Mouse (Mus musculus): ENCODE measurements around the gene Cpe. TPM values are rescaled to one million over a fixed set of nuclear protein-coding genes. Genes with fewer than 3 reads are reported as not detected.
"Not testable (repeated sequence)": the region's sequence is repeated elsewhere in the genome, so short reads cannot be mapped to it uniquely, and the experiment has no call there.

Cpe gene
- polyA plus RNA-seq, 1 experiment from 2014 or later = 470 TPM

GRCm38 (mm10) chr8:64688741-64689140 is 4.1 kb downstream of the Cpe start:
- peaks cover 28% of the 10 kb centered on the region for H3K4me1 ChIP-seq (replicated peaks; ENCODE audit: control insufficient read depth, insufficient read depth, low read length)
- no peaks in the 10 kb centered on the region for H3K27me3 ChIP-seq (replicated peaks; ENCODE audit: control insufficient read depth, insufficient read depth, low read length)
- no peak overlapping the region for H3K4me2 ChIP-seq (ENCODE audit: low read length)
- no peaks in the 10 kb centered on the region for H3K36me3 ChIP-seq (ENCODE audit: control insufficient read depth, insufficient read depth)
- H3K9ac ChIP-seq (replicated peaks; ENCODE audit: low read depth, low read length) = no peak overlapping the region
- WGBS = 39% methylated on average over 4 of the region's 4 CpGs
- ATAC-seq = no peak
- no peaks in the 10 kb centered on the region for H3K9me3 ChIP-seq (ENCODE audit: control insufficient read depth, low read length)
- H3K4me3 ChIP-seq (replicated peaks; ENCODE audit: low read length) = no peak overlapping the region
- H3K27ac ChIP-seq (ENCODE audit: low read length) = no peak overlapping the region

- Histone ChIP-seq H3K4me3 (replicated peaks; ENCODE audit: low read length) (no peak overlapping the region), H3K4me1 (replicated peaks; ENCODE audit: control insufficient read depth, insufficient read depth, low read length) (peaks cover 27% of the 10 kb centered on the region), H3K36me3 (ENCODE audit: control insufficient read depth, insufficient read depth) (no peaks in the 10 kb centered on the region), H3K9ac (replicated peaks; ENCODE audit: low read depth, low read length) (no peak overlapping the region), H3K4me2 (ENCODE audit: low read length) (no peak overlapping the region), H3K27me3 (replicated peaks; ENCODE audit: control insufficient read depth, insufficient read depth, low read length) (no peaks in the 10 kb centered on the region), H3K9me3 (ENCODE audit: control insufficient read depth, low read length) (no peaks in the 10 kb centered on the region), H3K27ac (ENCODE audit: low read length) (no peak overlapping the region)
- WGBS = 62% methylated on average over 3 of the region's 3 CpGs
- ATAC-seq = no peak
Observed at GRCm38 (mm10) chr8:64688161-64688560, 4.7 kb downstream of the Cpe start.

- Histone ChIP-seq H3K9me3 (ENCODE audit: control insufficient read depth, low read length) (no peaks in the 10 kb centered on the region), H3K4me1 (replicated peaks; ENCODE audit: control insufficient read depth, insufficient read depth, low read length) (peaks cover 3% of the 10 kb centered on the region; the same call in 1 of the 2 replicates), H3K9ac (replicated peaks; ENCODE audit: low read depth, low read length) (no peak overlapping the region), H3K27ac (ENCODE audit: low read length) (no peak overlapping the region), H3K36me3 (ENCODE audit: control insufficient read depth, insufficient read depth) (no peaks in the 10 kb centered on the region), H3K4me2 (ENCODE audit: low read length) (no peak overlapping the region), H3K27me3 (replicated peaks; ENCODE audit: control insufficient read depth, insufficient read depth, low read length) (no peaks in the 10 kb centered on the region), H3K4me3 (replicated peaks; ENCODE audit: low read length) (no peak overlapping the region)
- ATAC-seq = no peak
- WGBS = 77% methylated on average over 3 of the region's 3 CpGs
Observed at GRCm38 (mm10) chr8:64682501-64682900, 10.4 kb downstream of the Cpe start.

GRCm38 (mm10) chr8:64676381-64676780 is 16.5 kb downstream of the Cpe start:
- whole genome bisulfite sequencing = 76% methylated on average over 2 of the region's 2 CpGs
- no peak overlapping the region for H3K4me2 ChIP-seq (ENCODE audit: low read length)
- peaks cover 3% of the 10 kb centered on the region; the same call in 1 of the 2 replicates for H3K9me3 ChIP-seq (ENCODE audit: control insufficient read depth, low read length)
- no peak overlapping the region for H3K27ac ChIP-seq (ENCODE audit: low read length)
- no peak overlapping the region for H3K4me3 ChIP-seq (replicated peaks; ENCODE audit: low read length)
- no peak overlapping the region for H3K9ac ChIP-seq (replicated peaks; ENCODE audit: low read depth, low read length)
- ATAC-seq = no peak
- H3K27me3 ChIP-seq (replicated peaks; ENCODE audit: control insufficient read depth, insufficient read depth, low read length) = no peaks in the 10 kb centered on the region
- H3K36me3 ChIP-seq (ENCODE audit: control insufficient read depth, insufficient read depth) = no peaks in the 10 kb centered on the region
- H3K4me1 ChIP-seq (replicated peaks; ENCODE audit: control insufficient read depth, insufficient read depth, low read length) = peaks cover 4% of the 10 kb centered on the region

- Histone ChIP-seq H3K4me1 (replicated peaks; ENCODE audit: control insufficient read depth, insufficient read depth, low read length) (peaks cover 4% of the 10 kb centered on the region), H3K27me3 (replicated peaks; ENCODE audit: control insufficient read depth, insufficient read depth, low read length) (no peaks in the 10 kb centered on the region), H3K9me3 (ENCODE audit: control insufficient read depth, low read length) (peaks cover 3% of the 10 kb centered on the region; the same call in 1 of the 2 replicates), H3K4me2 (ENCODE audit: low read length) (no peak overlapping the region), H3K27ac (ENCODE audit: low read length) (no peak overlapping the region), H3K9ac (replicated peaks; ENCODE audit: low read depth, low read length) (no peak overlapping the region), H3K4me3 (replicated peaks; ENCODE audit: low read length) (no peak overlapping the region), H3K36me3 (ENCODE audit: control insufficient read depth, insufficient read depth) (no peaks in the 10 kb centered on the region)
- ATAC-seq = no peak
- WGBS = 71% methylated on average over 8 of the region's 8 CpGs
Observed at GRCm38 (mm10) chr8:64674951-64675585, 17.8 kb downstream of the Cpe start.

GRCm38 (mm10) chr8:64672920-64673319 is 19.9 kb downstream of the Cpe start:
- H3K36me3 ChIP-seq (ENCODE audit: control insufficient read depth, insufficient read depth) = no peaks in the 10 kb centered on the region
- H3K4me1 ChIP-seq (replicated peaks; ENCODE audit: control insufficient read depth, insufficient read depth, low read length) = peaks cover 4% of the 10 kb centered on the region
- no peaks in the 10 kb centered on the region for H3K27me3 ChIP-seq (replicated peaks; ENCODE audit: control insufficient read depth, insufficient read depth, low read length)
- no peak for ATAC-seq
- H3K4me2 ChIP-seq (ENCODE audit: low read length) = no peak overlapping the region
- 70% methylated on average over 2 of the region's 2 CpGs for whole genome bisulfite sequencing
- H3K9ac ChIP-seq (replicated peaks; ENCODE audit: low read depth, low read length) = no peak overlapping the region
- no peak overlapping the region for H3K27ac ChIP-seq (ENCODE audit: low read length)
- H3K9me3 ChIP-seq (ENCODE audit: control insufficient read depth, low read length) = peaks cover 3% of the 10 kb centered on the region; the same call in 1 of the 2 replicates
- H3K4me3 ChIP-seq (replicated peaks; ENCODE audit: low read length) = no peak overlapping the region

- Histone ChIP-seq H3K4me2 (ENCODE audit: low read length) (no peak overlapping the region), H3K4me3 (replicated peaks; ENCODE audit: low read length) (no peak overlapping the region), H3K27ac (ENCODE audit: low read length) (no peak overlapping the region), H3K36me3 (ENCODE audit: control insufficient read depth, insufficient read depth) (no peaks in the 10 kb centered on the region), H3K4me1 (replicated peaks; ENCODE audit: control insufficient read depth, insufficient read depth, low read length) (peaks cover 4% of the 10 kb centered on the region), H3K27me3 (replicated peaks; ENCODE audit: control insufficient read depth, insufficient read depth, low read length) (no peaks in the 10 kb centered on the region), H3K9me3 (ENCODE audit: control insufficient read depth, low read length) (peaks cover 3% of the 10 kb centered on the region; the same call in 1 of the 2 replicates), H3K9ac (replicated peaks; ENCODE audit: low read depth, low read length) (no peak overlapping the region)
- ATAC-seq = peak; percentile 69
- 13% methylated on average over 1 of the region's 1 CpGs for WGBS
Observed at GRCm38 (mm10) chr8:64671937-64672336, 20.9 kb downstream of the Cpe start.

- not testable (repeated sequence) for H3K4me2 ChIP-seq (ENCODE audit: low read length); H3K27ac ChIP-seq (ENCODE audit: low read length); H3K9me3 ChIP-seq (ENCODE audit: control insufficient read depth, low read length); H3K27me3 ChIP-seq (replicated peaks; ENCODE audit: control insufficient read depth, insufficient read depth, low read length); H3K4me1 ChIP-seq (replicated peaks; ENCODE audit: control insufficient read depth, insufficient read depth, low read length); ATAC-seq; H3K4me3 ChIP-seq (replicated peaks; ENCODE audit: low read length); H3K9ac ChIP-seq (replicated peaks; ENCODE audit: low read depth, low read length); H3K36me3 ChIP-seq (ENCODE audit: control insufficient read depth, insufficient read depth)
- 63% methylated on average over 13 of the region's 13 CpGs for WGBS
Observed at GRCm38 (mm10) chr8:64666305-64666704, 26.5 kb downstream of the Cpe start.

- Histone ChIP-seq H3K9ac (replicated peaks; ENCODE audit: low read depth, low read length) (no peak overlapping the region), H3K36me3 (ENCODE audit: control insufficient read depth, insufficient read depth) (no peaks in the 10 kb centered on the region), H3K4me2 (ENCODE audit: low read length) (no peak overlapping the region), H3K27me3 (replicated peaks; ENCODE audit: control insufficient read depth, insufficient read depth, low read length) (no peaks in the 10 kb centered on the region), H3K4me3 (replicated peaks; ENCODE audit: low read length) (no peak overlapping the region), H3K4me1 (replicated peaks; ENCODE audit: control insufficient read depth, insufficient read depth, low read length) (peaks cover 6% of the 10 kb centered on the region; the same call in 1 of the 2 replicates), H3K9me3 (ENCODE audit: control insufficient read depth, low read length) (no peaks in the 10 kb centered on the region), H3K27ac (ENCODE audit: low read length) (no peak overlapping the region)
- 62% methylated on average over 3 of the region's 3 CpGs for WGBS
- ATAC-seq = no peak
Observed at GRCm38 (mm10) chr8:64665563-64665962, 27.3 kb downstream of the Cpe start.

- H3K9me3 ChIP-seq (ENCODE audit: control insufficient read depth, low read length) = no peaks in the 10 kb centered on the region
- H3K4me3 ChIP-seq (replicated peaks; ENCODE audit: low read length) = no peak overlapping the region
- H3K4me2 ChIP-seq (ENCODE audit: low read length) = no peak overlapping the region
- no peaks in the 10 kb centered on the region for H3K27me3 ChIP-seq (replicated peaks; ENCODE audit: control insufficient read depth, insufficient read depth, low read length)
- no peaks in the 10 kb centered on the region for H3K36me3 ChIP-seq (ENCODE audit: control insufficient read depth, insufficient read depth)
- H3K27ac ChIP-seq (ENCODE audit: low read length) = no peak overlapping the region
- 56% methylated on average over 3 of the region's 3 CpGs for WGBS
- H3K4me1 ChIP-seq (replicated peaks; ENCODE audit: control insufficient read depth, insufficient read depth, low read length) = peaks cover 8% of the 10 kb centered on the region; the same call in 1 of the 2 replicates
- H3K9ac ChIP-seq (replicated peaks; ENCODE audit: low read depth, low read length) = no peak overlapping the region
- ATAC-seq = no peak
Observed at GRCm38 (mm10) chr8:64664811-64665210, 28.0 kb downstream of the Cpe start.

All from forebrain, embryonic 16.5 days (tissue).